Mouse (Mus musculus) MEL (cell line): ENCODE data around the gene Mtss1l. TPM values are rescaled to one million over a fixed set of nuclear protein-coding genes. Genes with fewer than 3 reads are reported as not detected.

Experiments
- DNase-seq: peaks from one replicate; pipeline ENCODE4 v3.0.0; 2011; ENCODE audit warnings: low read depth, low spot score
- H3K27ac ChIP-seq: 2 replicates; pipeline ENCODE4 v1.5.1; 2012; ENCODE audit warnings: low read depth, mild to moderate bottlenecking, control low read depth, low read length, moderate library complexity; ENCODE audit not compliant: control insufficient read depth
- H3K27me3 ChIP-seq, 2 experiments: fragments of 150-350 bp in 1 of 2; sonication (generic) in 1 of 2; 2 replicates each; pipeline ENCODE4 v1.6.1; 2012; ENCODE audit warnings: low read length in 2 of 2, mild to moderate bottlenecking in 2 of 2, improper control_type of control experiment in 1 of 2, moderate library complexity in 1 of 2; ENCODE audit not compliant: insufficient read depth in 2 of 2, control insufficient read depth in 1 of 2
- H3K36me3 ChIP-seq, 2 experiments: 2 replicates each; pipeline ENCODE4 v1.6.1; 2012 to 2014; ENCODE audit warnings: low read length in 2 of 2, improper control_type of control experiment in 1 of 2, inconsistent platforms in 1 of 2, mild to moderate bottlenecking in 1 of 2; ENCODE audit not compliant: insufficient read depth in 2 of 2, control insufficient read depth in 1 of 2
- H3K4me1 ChIP-seq, 2 experiments: fragments of 150-350 bp in 1 of 2; sonication (generic) in 1 of 2; 2 replicates each; pipeline ENCODE4 v1.6.1; 2012; ENCODE audit warnings: low read length in 2 of 2, improper control_type of control experiment in 1 of 2, mild to moderate bottlenecking in 1 of 2; ENCODE audit not compliant: insufficient read depth in 2 of 2, control insufficient read depth in 1 of 2
- H3K4me3 ChIP-seq, 2 experiments: fragments of 150-350 bp in 1 of 2; sonication (generic) in 1 of 2; 2 replicates each; pipeline ENCODE4 v1.5.1; 2012; ENCODE audit warnings: low read depth in 2 of 2, low read length in 2 of 2, mild to moderate bottlenecking in 2 of 2, moderate library complexity in 2 of 2, control low read depth in 1 of 2, improper control_type of control experiment in 1 of 2; ENCODE audit not compliant: control insufficient read depth in 1 of 2, insufficient read depth in 1 of 2
- H3K79me2 ChIP-seq: 2 replicates; pipeline ENCODE4 v1.6.1; 2012; ENCODE audit warnings: mild to moderate bottlenecking, low read length, moderate library complexity; ENCODE audit not compliant: control insufficient read depth, poor library complexity, insufficient read depth
- H3K9ac ChIP-seq: 2 replicates; pipeline ENCODE4 v1.6.1; 2012; ENCODE audit warnings: low read depth, mild to moderate bottlenecking, control low read depth, low read length, moderate library complexity; ENCODE audit not compliant: control insufficient read depth, poor library complexity, severe bottlenecking
- H3K9me3 ChIP-seq: fragments of 150-350 bp; sonication (generic); replicated peaks from 2 replicates; pipeline ENCODE4 v1.6.1; 2012; ENCODE audit warnings: mild to moderate bottlenecking, low read length, improper control_type of control experiment, moderate library complexity; ENCODE audit not compliant: insufficient read depth
- CTCF ChIP-seq, 3 experiments: IDR thresholded peaks in 2 of 3; conservative IDR thresholded peaks in 1 of 3; 2 replicates each; pipeline ENCODE4 v1.5.1; 2011 to 2012; ENCODE audit warnings: low read length in 3 of 3, low read depth in 2 of 3, mild to moderate bottlenecking in 2 of 3, improper control_type of control experiment in 1 of 3, inconsistent platforms in 1 of 3, mixed read lengths in 1 of 3, moderate library complexity in 1 of 3; ENCODE audit not compliant: control insufficient read depth in 1 of 3, insufficient read depth in 1 of 3, poor library complexity in 1 of 3, severe bottlenecking in 1 of 3
- EP300 ChIP-seq, 2 experiments: IDR thresholded peaks; 2 replicates each; pipeline ENCODE4 v1.6.1; 2011; ENCODE audit warnings: improper control_type of control experiment in 2 of 2, low read length in 2 of 2, low read depth in 1 of 2, mild to moderate bottlenecking in 1 of 2
- ETS1 ChIP-seq: IDR thresholded peaks from 2 replicates; pipeline ENCODE4 v1.6.1; 2012; ENCODE audit warnings: low read depth, mild to moderate bottlenecking, inconsistent platforms, low read length, improper control_type of control experiment, moderate library complexity
- GATA1 ChIP-seq: IDR thresholded peaks from 2 replicates; pipeline ENCODE4 v1.6.1; 2011; ENCODE audit warnings: low read depth, low read length, improper control_type of control experiment
- HCFC1 ChIP-seq: IDR thresholded peaks from 2 replicates; pipeline ENCODE4 v1.6.1; 2012; ENCODE audit warnings: low read depth, mild to moderate bottlenecking, inconsistent platforms, low read length, improper control_type of control experiment, moderate library complexity
- JUND ChIP-seq: IDR thresholded peaks from 2 replicates; pipeline ENCODE4 v1.6.1; 2011; ENCODE audit warnings: low read depth, mild to moderate bottlenecking, improper control_type of control experiment, low read length
- MAZ ChIP-seq: IDR thresholded peaks from 2 replicates; pipeline ENCODE4 v1.6.1; 2012; ENCODE audit warnings: low read depth, mild to moderate bottlenecking, inconsistent platforms, low read length, improper control_type of control experiment
- MEF2A ChIP-seq: IDR thresholded peaks from 2 replicates; pipeline ENCODE4 v1.6.1; 2014; ENCODE audit warnings: low read depth, mild to moderate bottlenecking, inconsistent platforms, low read length, improper control_type of control experiment; ENCODE audit not compliant: poor library complexity, insufficient replicate concordance, severe bottlenecking; ENCODE audit errors: extremely low read depth
- MXI1 ChIP-seq: IDR thresholded peaks from 2 replicates; pipeline ENCODE4 v1.6.1; 2011; ENCODE audit warnings: mild to moderate bottlenecking, low read depth, low read length, improper control_type of control experiment
- MYC ChIP-seq: IDR thresholded peaks from 2 replicates; pipeline ENCODE4 v1.6.1; 2011; ENCODE audit warnings: low read depth, mild to moderate bottlenecking, low read length, improper control_type of control experiment, moderate library complexity
- NELFE ChIP-seq: IDR thresholded peaks from 2 replicates; pipeline ENCODE4 v1.6.1; 2011; ENCODE audit warnings: low read depth, low read length, improper control_type of control experiment
- NRF1 ChIP-seq: IDR thresholded peaks from 2 replicates; pipeline ENCODE4 v1.6.1; 2014; ENCODE audit warnings: low read depth, mild to moderate bottlenecking, inconsistent platforms, low read length, improper control_type of control experiment, moderate library complexity; ENCODE audit not compliant: poor library complexity, insufficient read depth, severe bottlenecking
- POLR2AphosphoS5 ChIP-seq: IDR thresholded peaks from 2 replicates; pipeline ENCODE4 v1.6.1; 2012; ENCODE audit warnings: low read depth, borderline replicate concordance, mild to moderate bottlenecking, inconsistent platforms, low read length, moderate library complexity, mixed read lengths
- RCOR1 ChIP-seq: IDR thresholded peaks from 2 replicates; pipeline ENCODE4 v1.6.1; 2012; ENCODE audit warnings: low read depth, mild to moderate bottlenecking, inconsistent platforms, low read length, improper control_type of control experiment
- TBP ChIP-seq: IDR thresholded peaks from 2 replicates; pipeline ENCODE4 v1.8.0; 2011; ENCODE audit warnings: low read depth, low read length, improper control_type of control experiment
- TCF12 ChIP-seq: IDR thresholded peaks from 2 replicates; pipeline ENCODE4 v1.6.1; 2014; ENCODE audit warnings: low read depth, mild to moderate bottlenecking, inconsistent platforms, low read length, improper control_type of control experiment, moderate library complexity
- USF1 ChIP-seq: IDR thresholded peaks from 2 replicates; pipeline ENCODE4 v1.6.1; 2014; ENCODE audit warnings: low read depth, mild to moderate bottlenecking, inconsistent platforms, low read length, improper control_type of control experiment, moderate library complexity
- USF2 ChIP-seq, 2 experiments: IDR thresholded peaks; 2 replicates each; pipeline ENCODE4 v1.6.1; 2011 to 2012; ENCODE audit warnings: improper control_type of control experiment in 2 of 2, low read length in 2 of 2, borderline replicate concordance in 1 of 2, inconsistent platforms in 1 of 2, low read depth in 1 of 2, mild to moderate bottlenecking in 1 of 2; ENCODE audit not compliant: insufficient read depth in 1 of 2
- ZC3H11A ChIP-seq: IDR thresholded peaks from 2 replicates; pipeline ENCODE4 v1.6.1; 2012; ENCODE audit warnings: low read depth, mild to moderate bottlenecking, inconsistent platforms, low read length, improper control_type of control experiment
- ZKSCAN1 ChIP-seq: IDR thresholded peaks from 2 replicates; pipeline ENCODE4 v1.6.1; 2012; ENCODE audit warnings: low read depth, mild to moderate bottlenecking, inconsistent platforms, low read length, improper control_type of control experiment, moderate library complexity
- polyA plus RNA-seq, 2 experiments: library from polyadenylated mRNA; stranded (reverse) in 1 of 2; unstranded in 1 of 2; fragments of >175 nt in 1 of 2; fragments of >200 nt in 1 of 2; gene quantifications; 2 replicates each; pipeline versions ENCODE4 v1.2.1 to v1.2.4; 2012; ENCODE audit warnings: low replicate concordance in 2 of 2, low read depth in 1 of 2; ENCODE audit not compliant: insufficient read length in 2 of 2, insufficient read depth in 1 of 2, missing spikeins in 1 of 2
- total RNA-seq: library from RNA; depleted of rRNA; stranded (reverse); fragments of 300-350 nt; gene quantifications from 2 replicates; pipeline ENCODE4 v1.2.3, GENCODE M21; 2012

Mtss1l gene
- total and polyA plus RNA-seq, 3 experiments, result 1.2 to 4.3 TPM; not detected in 1

- Histone ChIP-seq H3K27ac (no peak overlapping the region), H3K4me1 (peaks cover 0 to 8% of the 10 kb centered on the region in 2 experiments; a peak in 2 of 4 replicates), H3K36me3 (no peaks in the 10 kb centered on the region; a peak in 2 of 4 replicates), H3K79me2 (no peaks in the 10 kb centered on the region), H3K27me3 (no peaks in the 10 kb centered on the region), H3K9ac (no peak overlapping the region), H3K4me3 (no peak overlapping the region), H3K9me3 (no peaks in the 10 kb centered on the region)
- TF ChIP-seq NRF1, result no peak
- TF ChIP-seq USF2 (IDR thresholded peaks at IDR 0.05; ENCODE audit: borderline replicate concordance in 1 of 2, insufficient read depth in 1 of 2, low read depth in 1 of 2, low read length in 2 of 2), result no peak
- no peak for TF ChIP-seq ETS1
- TF ChIP-seq ZKSCAN1, result no peak
- TF ChIP-seq NELFE, result no peak
- TF ChIP-seq JUND, result no peak
- TF ChIP-seq ZC3H11A, result no peak
- TF ChIP-seq HCFC1, result no peak
- TF ChIP-seq TBP, result no peak
- TF ChIP-seq USF1, result no peak
- no peak for TF ChIP-seq CTCF (IDR thresholded peaks at IDR 0.05 in 2 of 3, conservative IDR thresholded peaks at IDR 0.05 in 1 of 3; ENCODE audit: control insufficient read depth in 1 of 3, insufficient read depth in 1 of 3, low read depth in 2 of 3, low read length in 3 of 3, poor library complexity in 1 of 3, severe bottlenecking in 1 of 3)
- no peak for TF ChIP-seq GATA1
- no peak for DNase-seq
Observed at GRCm38 (mm10) chr8:110788981-110789380, 67.7 kb downstream of the Mtss1l start.

- no peaks in the 10 kb centered on the region for H3K27me3 ChIP-seq
- no peak overlapping the region for H3K27ac ChIP-seq
- H3K79me2 ChIP-seq, result no peaks in the 10 kb centered on the region
- H3K4me3 ChIP-seq, result no peak overlapping the region
- H3K9ac ChIP-seq, result no peak overlapping the region
- DNase-seq, result no peak
- H3K36me3 ChIP-seq, result no peaks in the 10 kb centered on the region; a peak in 1 of 4 replicates
- H3K4me1 ChIP-seq, result peaks cover 0 to 3% of the 10 kb centered on the region in 2 experiments; a peak in 1 of 4 replicates
- H3K9me3 ChIP-seq, result no peaks in the 10 kb centered on the region
- TF ChIP-seq MXI1 (no peak), MAZ (no peak), ETS1 (no peak), USF2 (IDR thresholded peaks at IDR 0.05; ENCODE audit: borderline replicate concordance in 1 of 2, insufficient read depth in 1 of 2, low read depth in 1 of 2, low read length in 2 of 2) (no peak), MEF2A (no peak), TCF12 (no peak), NRF1 (no peak), ZKSCAN1 (no peak), POLR2AphosphoS5 (no peak), GATA1 (no peak), RCOR1 (no peak), EP300 (IDR thresholded peaks at IDR 0.05; ENCODE audit: low read depth in 1 of 2, low read length in 2 of 2) (no peak), MYC (no peak)
Observed at GRCm38 (mm10) chr8:110789571-110789970, 68.3 kb downstream of the Mtss1l start.
